8 mouse cellular contexts compared by ENCODE assay signal in the genomic region with DNA sequence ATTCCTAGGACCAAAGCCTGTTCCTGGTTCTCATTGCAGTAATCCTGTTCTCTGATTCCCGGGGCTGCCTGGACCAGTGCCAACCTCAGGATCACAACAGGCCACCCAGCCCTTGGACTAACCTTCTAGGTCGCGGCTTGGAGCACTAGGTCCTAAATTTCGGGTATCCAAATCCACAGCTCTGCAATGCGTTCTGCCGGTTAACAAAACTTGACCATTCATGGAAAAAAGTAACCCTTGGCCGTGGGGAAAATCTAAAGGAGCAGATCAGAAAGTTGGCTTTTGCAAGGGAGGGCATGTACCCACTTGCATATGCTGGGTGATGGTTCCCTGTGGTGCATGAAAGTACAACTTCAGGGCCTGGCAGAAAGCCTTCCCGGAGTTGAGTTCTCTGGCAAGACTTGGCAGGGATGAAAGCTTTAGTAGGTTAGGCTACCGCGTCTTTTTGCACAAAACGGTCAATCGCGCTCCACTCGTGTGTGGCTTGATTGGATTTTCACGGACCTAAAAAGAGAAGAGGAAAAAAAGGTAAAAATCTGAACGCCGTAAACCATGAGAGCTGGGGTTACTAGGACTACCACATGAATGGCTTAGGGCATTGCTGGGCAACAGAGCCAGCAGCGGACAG. TPM values are rescaled to one million over a fixed set of nuclear protein-coding genes. Genes with fewer than 3 reads are reported as not detected.
A peak's percentile ranks its signal among the peaks of the same experiment; 100 is the strongest.
DNase-seq lines count a peak whose midpoint lies in the region; ATAC-seq and TF ChIP-seq lines count a peak whose summit lies in the region.

No protein-coding gene starts in this region.

- peak overlapping the region; percentile 82 for H3K9ac ChIP-seq in forebrain, embryonic 14.5 days (ENCODE audit: low read length)
- peak overlapping the region; percentile 89 for H3K9ac ChIP-seq in lung, postnatal 0 days (replicated peaks; ENCODE audit: low read depth)

- peak; percentile 59 for DNase-seq in Muller cell, postnatal 12 days (ENCODE audit: inconsistent ontology term)
- DNase-seq in adrenal gland, postnatal 4 days (ENCODE audit: low spot score in 2 of 2) = peak; percentile 35 to 44
- peak; percentile 61 for DNase-seq in forebrain, embryonic 14.5 days (ENCODE audit: low spot score)
- DNase-seq in heart, postnatal 14 days = peak; percentile 60 to 68
- peak; percentile 13 to 19 for DNase-seq in layer of hippocampus, adult 8-10 months (ENCODE audit: low spot score in 2 of 2)
- peak; percentile 53 for DNase-seq in lung, postnatal 0 days (ENCODE audit: low spot score)
- DNase-seq in right cerebral cortex, adult 2 months (ENCODE audit: low spot score in 2 of 2) = peak; percentile 30 to 32
- DNase-seq in yolk sac, embryonic 10.5 days (ENCODE audit: low spot score) = no peak

- no peaks in the 10 kb centered on the region for H3K27me3 ChIP-seq in forebrain, embryonic 14.5 days (replicated peaks; ENCODE audit: control insufficient read depth, insufficient read depth, low read length)
- no peaks in the 10 kb centered on the region for H3K27me3 ChIP-seq in lung, postnatal 0 days (replicated peaks; ENCODE audit: insufficient read depth, low read length)

- H3K4me3 ChIP-seq in forebrain, embryonic 14.5 days (ENCODE audit: low read depth, low read length) = peak overlapping the region; percentile 59
- H3K4me3 ChIP-seq in lung, postnatal 0 days (ENCODE audit: low read depth, low read length) = peak overlapping the region; percentile 57

- peaks cover 15% of the 10 kb centered on the region; the same call in 1 of the 2 replicates for H3K4me1 ChIP-seq in forebrain, embryonic 14.5 days (ENCODE audit: control insufficient read depth, insufficient read depth, low read length)
- peaks cover 11% of the 10 kb centered on the region; the same call in 1 of the 2 replicates for H3K4me1 ChIP-seq in lung, postnatal 0 days (ENCODE audit: insufficient read depth, low read depth, low read length)

- H3K27ac ChIP-seq in forebrain, embryonic 14.5 days (ENCODE audit: low read depth, low read length) = peak overlapping the region; percentile 58
- peak overlapping the region; percentile 88 for H3K27ac ChIP-seq in lung, postnatal 0 days (ENCODE audit: low read length)

- WGBS in forebrain, embryonic 14.5 days = 20% methylated on average over 18 of the region's 18 CpGs
- WGBS in lung, postnatal 0 days = 10% methylated on average over 18 of the region's 18 CpGs

- TF ChIP-seq CTCF in lung, postnatal 0 days (IDR thresholded peaks at IDR 0.05) = no peak

- H3K36me3 ChIP-seq in forebrain, embryonic 14.5 days (ENCODE audit: control insufficient read depth, insufficient read depth, low read length) = no peaks in the 10 kb centered on the region
- H3K36me3 ChIP-seq in lung, postnatal 0 days (ENCODE audit: insufficient read depth, low read length) = no peaks in the 10 kb centered on the region

- H3K9me3 ChIP-seq in forebrain, embryonic 14.5 days (replicated peaks; ENCODE audit: control insufficient read depth, low read length) = no peaks in the 10 kb centered on the region
- no peaks in the 10 kb centered on the region for H3K9me3 ChIP-seq in lung, postnatal 0 days (ENCODE audit: low read length)

- no peak for TF ChIP-seq EP300 in lung, postnatal 0 days (IDR thresholded peaks at IDR 0.05)

- peak overlapping the region; percentile 98 for H3K4me2 ChIP-seq in forebrain, embryonic 14.5 days (ENCODE audit: low read length)
- H3K4me2 ChIP-seq in lung, postnatal 0 days (replicated peaks; ENCODE audit: low read depth, low read length) = peak overlapping the region; percentile 90

- ATAC-seq in forebrain, embryonic 14.5 days = peak; percentile 56
- ATAC-seq in lung, postnatal 0 days = no peak

- intact Hi-C loops in heart, postnatal 14 days (cut with DNase I) = no loop called here

RNA-seq across cellular contexts. Expression of gene Eogt, which starts 1.1 kb away (rescaled TPM):
- total RNA-seq in adrenal gland, postnatal 4 days (2021) = 10 to 100 TPM; 52.4 to 55.7 TPM
- polyA plus RNA-seq in forebrain, embryonic 14.5 days (2014; fragmentation: Nextera tagmentation; extraction: Ambion mirVana) = 4.6 and 5.4 TPM in 2 replicates
- 10 to 100 TPM; 15.7 to 16.6 TPM for total RNA-seq in heart, postnatal 14 days (2021)
- total RNA-seq in layer of hippocampus, adult 8-10 months (2022) = 10 to 100 TPM; 21.6 to 24.8 (median 23.2) TPM
- 15.3 and 15.5 TPM in 2 replicates for polyA plus RNA-seq in lung, postnatal 0 days (2015; fragmentation: Nextera tagmentation; extraction: Ambion mirVana)

RNA-seq across cellular contexts. Expression of gene Tmf1, which starts 31.1 kb away (rescaled TPM):
- 10 to 100 TPM; 46.8 to 50.3 TPM for total RNA-seq in adrenal gland, postnatal 4 days (2021)
- polyA plus RNA-seq in forebrain, embryonic 14.5 days (2014; fragmentation: Nextera tagmentation; extraction: Ambion mirVana) = 30.9 and 36.3 TPM in 2 replicates
- total RNA-seq in heart, postnatal 14 days (2021) = 10 to 100 TPM; 32.1 to 34.7 TPM
- total RNA-seq in layer of hippocampus, adult 8-10 months (2022) = 10 to 100 TPM; 51.1 to 54.6 (median 52.1) TPM
- polyA plus RNA-seq in lung, postnatal 0 days (2015; fragmentation: Nextera tagmentation; extraction: Ambion mirVana) = 51.0 and 53.9 TPM in 2 replicates

RNA-seq across cellular contexts. Expression of gene Uba3, which starts 57.6 kb away (rescaled TPM):
- 10 to 100 TPM; 57.1 to 59.1 TPM for total RNA-seq in adrenal gland, postnatal 4 days (2021)
- polyA plus RNA-seq in forebrain, embryonic 14.5 days (2014; fragmentation: Nextera tagmentation; extraction: Ambion mirVana) = 96.4 and 119 TPM in 2 replicates
- 10 to 100 TPM; 66.9 to 71.9 TPM for total RNA-seq in heart, postnatal 14 days (2021)
- 10 to 100 TPM; 68.2 to 76.3 (median 70.4) TPM for total RNA-seq in layer of hippocampus, adult 8-10 months (2022)
- 35.8 and 43.2 TPM in 2 replicates for polyA plus RNA-seq in lung, postnatal 0 days (2015; fragmentation: Nextera tagmentation; extraction: Ambion mirVana)
